ENCODE assay signal across 10 mouse cellular contexts in the genomic region with DNA sequence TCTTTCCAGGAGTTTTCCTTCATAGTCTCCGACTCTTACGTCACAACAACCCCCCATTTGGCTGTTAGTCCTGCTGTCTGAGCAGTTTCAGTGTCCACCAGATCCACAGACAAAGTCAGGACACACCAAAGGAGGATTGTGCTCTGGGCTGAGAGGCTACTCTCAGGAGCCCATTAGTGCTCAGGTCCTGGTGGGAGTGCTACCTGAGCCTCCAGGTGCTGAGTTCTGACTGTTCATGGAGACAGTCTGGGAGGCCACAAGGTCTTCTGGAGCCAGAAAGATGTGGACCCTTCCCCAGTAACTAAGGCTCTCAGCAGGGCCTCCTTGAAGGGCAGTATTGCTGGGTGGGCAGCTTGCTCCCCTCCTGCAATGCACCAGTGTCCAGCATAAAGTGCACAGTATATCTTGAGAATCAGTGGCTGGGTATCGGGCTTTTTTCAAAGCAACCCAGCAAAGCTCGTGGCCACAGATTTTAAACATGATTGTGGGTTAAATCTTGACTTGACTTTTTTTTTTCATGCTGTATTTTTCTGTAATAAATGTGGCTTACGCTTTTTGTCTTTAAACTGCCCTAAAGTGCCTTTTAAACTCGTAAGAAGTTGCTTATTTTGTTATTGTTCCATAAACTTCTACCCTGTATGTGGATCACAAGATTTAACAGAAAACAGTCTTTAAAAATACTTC. TPM values are rescaled to one million over a fixed set of nuclear protein-coding genes. Genes with fewer than 3 reads are reported as not detected.
A peak's percentile ranks its signal among the peaks of the same experiment; 100 is the strongest.
DNase-seq lines count a peak whose midpoint lies in the region; ATAC-seq lines count a peak whose summit lies in the region.
"Had no signal": no experiment of that assay in that cellular context is flagged by ENCODE, and none has a peak within 500 bp of the region (broad histone marks: within the 10 kb centered on the region; RNA-seq: fewer than 3 reads in every experiment).

No protein-coding gene starts in this region.

- 72% methylated on average over 6 of the region's 6 CpGs for WGBS in forebrain, embryonic 12.5 days
- WGBS in forebrain, embryonic 16.5 days, result 69% methylated on average over 6 of the region's 6 CpGs
- 63% methylated on average over 6 of the region's 6 CpGs for WGBS in liver, embryonic 11.5 days

- no peaks in the 10 kb centered on the region for H3K9me3 ChIP-seq in forebrain, embryonic 12.5 days
- H3K9me3 ChIP-seq in forebrain, embryonic 16.5 days (ENCODE audit: control insufficient read depth, low read length), result no peaks in the 10 kb centered on the region
- H3K9me3 ChIP-seq in liver, embryonic 11.5 days (ENCODE audit: control insufficient read depth, low read length), result no peaks in the 10 kb centered on the region
- no peaks in the 10 kb centered on the region for H3K9me3 ChIP-seq in megakaryocyte, embryonic 14.5 days

- ATAC-seq in forebrain, embryonic 12.5 days (ENCODE audit: low FRiP score), result no peak
- no peak for ATAC-seq in forebrain, embryonic 16.5 days
- peak; percentile 8; the same call in 1 of the 2 replicates for ATAC-seq in liver, embryonic 11.5 days (replicated peaks; ENCODE audit: low FRiP score)
- peak; percentile 22 for ATAC-seq in inflammation-experienced regulatory T-cells, adult 6 months

- no peak for DNase-seq in liver, embryonic 11.5 days (ENCODE audit: low spot score)
- no peak for DNase-seq in liver
- no peak for DNase-seq in right cerebral cortex, postnatal 14 days
- DNase-seq in adipocyte (ENCODE audit: low spot score), result no peak
- DNase-seq: cerebellum, adult 18-20 months; gastrocnemius, postnatal 36 days had no signal

- H3K27me3 ChIP-seq in forebrain, embryonic 12.5 days, result no peaks in the 10 kb centered on the region
- no peaks in the 10 kb centered on the region for H3K27me3 ChIP-seq in forebrain, embryonic 16.5 days (replicated peaks; ENCODE audit: control insufficient read depth, insufficient read depth, low read length)
- no peaks in the 10 kb centered on the region for H3K27me3 ChIP-seq in liver, embryonic 11.5 days (replicated peaks; ENCODE audit: control insufficient read depth, insufficient read depth, low read length)
- no peaks in the 10 kb centered on the region for H3K27me3 ChIP-seq in megakaryocyte, embryonic 14.5 days (replicated peaks)

- H3K36me3 ChIP-seq in forebrain, embryonic 12.5 days (replicated peaks), result no peaks in the 10 kb centered on the region
- no peaks in the 10 kb centered on the region for H3K36me3 ChIP-seq in forebrain, embryonic 16.5 days (ENCODE audit: control insufficient read depth, insufficient read depth)
- H3K36me3 ChIP-seq in liver, embryonic 11.5 days (ENCODE audit: control insufficient read depth, insufficient read depth, low read length), result no peaks in the 10 kb centered on the region
- H3K36me3 ChIP-seq in megakaryocyte, embryonic 14.5 days (replicated peaks; ENCODE audit: low read length), result peaks cover 24% of the 10 kb centered on the region

- 0 out of 2 replicates have a peak overlapping the region, but pooled peaks have one; percentile 30 for H3K4me2 ChIP-seq in forebrain, embryonic 12.5 days
- no peak overlapping the region for H3K4me2 ChIP-seq in forebrain, embryonic 16.5 days (ENCODE audit: low read length)
- no peak overlapping the region for H3K4me2 ChIP-seq in liver, embryonic 11.5 days

- H3K27ac ChIP-seq in forebrain, embryonic 12.5 days, result no peak overlapping the region
- no peak overlapping the region for H3K27ac ChIP-seq in forebrain, embryonic 16.5 days (ENCODE audit: low read length)
- peak overlapping the region; percentile 8; the same call in 1 of the 2 replicates for H3K27ac ChIP-seq in liver, embryonic 11.5 days (ENCODE audit: low read depth, low read length)

- peaks cover 31% of the 10 kb centered on the region for H3K4me1 ChIP-seq in forebrain, embryonic 12.5 days
- peaks cover 12% of the 10 kb centered on the region for H3K4me1 ChIP-seq in forebrain, embryonic 16.5 days (replicated peaks; ENCODE audit: control insufficient read depth, insufficient read depth, low read length)
- H3K4me1 ChIP-seq in liver, embryonic 11.5 days (replicated peaks; ENCODE audit: control insufficient read depth, insufficient read depth, low read length), result peaks cover 56% of the 10 kb centered on the region
- H3K4me1 ChIP-seq in megakaryocyte, embryonic 14.5 days, result peaks cover 65% of the 10 kb centered on the region

- no peak overlapping the region for H3K4me3 ChIP-seq in forebrain, embryonic 12.5 days (replicated peaks)
- H3K4me3 ChIP-seq in forebrain, embryonic 16.5 days (replicated peaks; ENCODE audit: low read length), result no peak overlapping the region
- H3K4me3 ChIP-seq in liver, embryonic 11.5 days (ENCODE audit: low read depth, low read length), result no peak overlapping the region
- H3K4me3 ChIP-seq in megakaryocyte, embryonic 14.5 days (replicated peaks), result peak overlapping the region; percentile 67

- no peak overlapping the region for H3K9ac ChIP-seq in forebrain, embryonic 12.5 days
- no peak overlapping the region for H3K9ac ChIP-seq in forebrain, embryonic 16.5 days (replicated peaks; ENCODE audit: low read depth, low read length)
- H3K9ac ChIP-seq in liver, embryonic 11.5 days (ENCODE audit: low read depth, low read length), result no peak overlapping the region

RNA-seq across cellular contexts. Expression of gene Serinc5, which starts 25.5 kb away (rescaled TPM):
- 9.5 and 10.0 TPM in 2 replicates for polyA plus RNA-seq in forebrain, embryonic 12.5 days (2016; fragmentation: Nextera tagmentation; extraction: Ambion mirVana)
- 21.6 and 28.8 TPM in 2 replicates for polyA plus RNA-seq in forebrain, embryonic 16.5 days (2015; fragmentation: Nextera tagmentation; extraction: Ambion mirVana)
- polyA plus RNA-seq in liver, embryonic 11.5 days (2014; fragmentation: Nextera tagmentation; extraction: Ambion mirVana), result 27.5 and 30.3 TPM in 2 replicates
- polyA plus RNA-seq in inflammation-experienced regulatory T-cells, adult 6 months (2017; shearing (Covaris generic)), result 10 to 100 TPM in 1 of 3 experiments, 1 to 10 TPM in 2; 8.9 to 10.1 (median 9.7) TPM
- polyA plus RNA-seq in megakaryocyte, embryonic 14.5 days (2012; ENCODE audit: insufficient read depth, low replicate concordance), result 1.1 and 2.0 TPM in 2 replicates

Comparison
In these comparisons a context has a peak if more than half of its experiments do, and no peak if none do; other contexts are left out.
1. ATAC-seq: peak in liver, embryonic 11.5 days (single experiment) and inflammation-experienced regulatory T-cells, adult 6 months (single experiment); none in forebrain, embryonic 12.5 days (single experiment) and forebrain, embryonic 16.5 days (single experiment).